Mouse (Mus musculus) hindbrain, embryonic 14.5 days (tissue): Measurements from ENCODE around the gene Ralgps1. TPM values are rescaled to one million over a fixed set of nuclear protein-coding genes. Genes with fewer than 3 reads are reported as not detected.

Source experiments
- ATAC-seq: fragments of 200-750 bp; cut with Nextera tagmentation; 2 replicates; pipeline ENCODE4 v1.8.0; 2017; ENCODE audit warnings: moderate number of reproducible peaks, mild to moderate bottlenecking, moderate TSS enrichment, moderate library complexity; ENCODE audit not compliant: low FRiP score
- DNase-seq: peaks from one replicate; pipeline ENCODE4 v3.0.0-alpha.2; 2015; ENCODE audit warnings: low spot score
- H3K27ac ChIP-seq: fragments of 300-500 bp; sonication (generic); 2 replicates; pipeline ENCODE4 v1.5.1; 2014; ENCODE audit warnings: mild to moderate bottlenecking, moderate library complexity
- H3K27me3 ChIP-seq: fragments of 300-500 bp; sonication (generic); 2 replicates; pipeline ENCODE4 v1.6.1; 2014; ENCODE audit warnings: mild to moderate bottlenecking, low read length, mixed read lengths; ENCODE audit not compliant: control insufficient read depth, insufficient read depth
- H3K36me3 ChIP-seq: fragments of 300-500 bp; sonication (generic); replicated peaks from 2 replicates; pipeline ENCODE4 v1.6.1; 2014; ENCODE audit not compliant: control insufficient read depth, insufficient read depth
- H3K4me1 ChIP-seq: fragments of 300-500 bp; sonication (generic); replicated peaks from 2 replicates; pipeline ENCODE4 v1.6.1; 2014; ENCODE audit warnings: antibody characterized with exemption, low read length, mixed read lengths; ENCODE audit not compliant: control insufficient read depth, insufficient read depth
- H3K4me2 ChIP-seq: fragments of 300-500 bp; sonication (generic); replicated peaks from 2 replicates; pipeline ENCODE4 v1.6.1; 2014; ENCODE audit warnings: mild to moderate bottlenecking, moderate library complexity
- H3K4me3 ChIP-seq: fragments of 300-500 bp; sonication (generic); replicated peaks from 2 replicates; pipeline ENCODE4 v1.5.1; 2014; ENCODE audit warnings: mild to moderate bottlenecking, low read length
- H3K9ac ChIP-seq: fragments of 300-500 bp; sonication (generic); 2 replicates; pipeline ENCODE4 v1.6.1; 2014
- H3K9me3 ChIP-seq: fragments of 300-500 bp; sonication (generic); 2 replicates; pipeline ENCODE4 v1.6.1; 2016; ENCODE audit warnings: low read length; ENCODE audit not compliant: control insufficient read depth
- WGBS: fragments of 180-500 bp; shearing (Covaris S2); extraction: QIAGEN DNeasy Blood & Tissue Kit; methylation state at CpG from one replicate; pipeline ENCODE4 v1.1.7; 2014; 5-methylcytosine and 5-hydroxymethylcytosine counted together
- polyA plus RNA-seq: library from polyadenylated mRNA; unstranded; fragments of >200 nt; fragmentation: Nextera tagmentation; extraction: Ambion mirVana; gene quantifications from 2 replicates; pipeline ENCODE4 v1.2.1, GENCODE M21; 2014

Gene Ralgps1
- polyA plus RNA-seq, 1 experiment from 2014 or later, result 57.0 TPM

GRCm38 (mm10) chr2:33283674-33284073, 87.6 kb downstream of the Ralgps1 start:
- no peak overlapping the region for H3K9ac ChIP-seq

GRCm38 (mm10) chr2:33282877-33283276, 88.4 kb downstream of the Ralgps1 start:
- DNase-seq (peak; percentile 37), ATAC-seq (no peak)
- no peaks in the 10 kb centered on the region for H3K27me3 ChIP-seq
- no peaks in the 10 kb centered on the region for H3K4me1 ChIP-seq
- H3K9me3 ChIP-seq, result 0 out of 2 replicates have a peak, but pooled peaks cover 4% of the 10 kb centered on the region
- H3K4me3 ChIP-seq, result no peak overlapping the region
- no peak overlapping the region for H3K4me2 ChIP-seq
- H3K9ac ChIP-seq, result no peak overlapping the region
- WGBS, result 73% methylated on average over 4 of the region's 4 CpGs
- H3K27ac ChIP-seq, result no peak overlapping the region
- H3K36me3 ChIP-seq, result peaks cover 22% of the 10 kb centered on the region; the same call in 1 of the 2 replicates

More at GRCm38 (mm10) chr2:33283674-33284073, 87.6 kb downstream of the Ralgps1 start:
- ATAC-seq, result no peak
- Histone ChIP-seq H3K27me3 (no peaks in the 10 kb centered on the region), H3K4me2 (no peak overlapping the region), H3K4me1 (no peaks in the 10 kb centered on the region), H3K9me3 (0 out of 2 replicates have a peak, but pooled peaks cover 4% of the 10 kb centered on the region), H3K36me3 (peaks cover 27% of the 10 kb centered on the region; the same call in 1 of the 2 replicates), H3K4me3 (no peak overlapping the region), H3K27ac (no peak overlapping the region)
- DNase-seq, result no peak
- WGBS, result 81% methylated on average over 2 of the region's 2 CpGs

- Histone ChIP-seq H3K9me3 (no peaks in the 10 kb centered on the region), H3K9ac (no peak overlapping the region), H3K4me2 (no peak overlapping the region), H3K27me3 (no peaks in the 10 kb centered on the region), H3K27ac (no peak overlapping the region), H3K4me1 (no peaks in the 10 kb centered on the region), H3K4me3 (no peak overlapping the region), H3K36me3 (peaks cover 22% of the 10 kb centered on the region; the same call in 1 of the 2 replicates)
- ATAC-seq (no peak), DNase-seq (no peak)
- 85% methylated on average over 5 of the region's 5 CpGs for WGBS
Measured at GRCm38 (mm10) chr2:33281807-33282206, 89.5 kb downstream of the Ralgps1 start.

DNA sequence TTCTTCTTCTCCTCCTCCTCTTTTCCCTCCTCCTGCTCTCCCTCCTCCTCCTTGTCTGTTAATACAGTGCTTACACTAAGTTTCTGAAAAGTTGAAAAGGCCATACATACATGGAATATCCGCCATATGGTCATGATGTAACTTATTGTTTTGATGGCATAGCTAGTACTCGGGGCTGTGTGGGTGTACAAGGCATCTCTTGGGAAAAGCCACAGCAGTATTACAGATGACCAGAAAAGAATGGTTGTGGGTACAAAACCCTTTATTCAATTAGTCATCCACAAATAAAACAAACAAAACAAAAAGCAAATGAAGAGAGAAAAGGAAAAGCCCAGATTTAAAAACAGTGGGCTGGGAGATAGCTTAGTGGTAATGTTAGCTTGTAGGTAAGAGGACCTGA, 90.8 kb downstream of the Ralgps1 start:
- peaks cover 22% of the 10 kb centered on the region; the same call in 1 of the 2 replicates for H3K36me3 ChIP-seq
- no peak overlapping the region for H3K9ac ChIP-seq
- DNase-seq, result no peak
- no peak for ATAC-seq
- no peak overlapping the region for H3K4me3 ChIP-seq
- H3K4me1 ChIP-seq, result no peaks in the 10 kb centered on the region
- H3K27me3 ChIP-seq, result no peaks in the 10 kb centered on the region
- no peaks in the 10 kb centered on the region for H3K9me3 ChIP-seq
- no peak overlapping the region for H3K4me2 ChIP-seq
- WGBS, result 86% methylated on average over 2 of the region's 2 CpGs
- no peak overlapping the region for H3K27ac ChIP-seq

DNA sequence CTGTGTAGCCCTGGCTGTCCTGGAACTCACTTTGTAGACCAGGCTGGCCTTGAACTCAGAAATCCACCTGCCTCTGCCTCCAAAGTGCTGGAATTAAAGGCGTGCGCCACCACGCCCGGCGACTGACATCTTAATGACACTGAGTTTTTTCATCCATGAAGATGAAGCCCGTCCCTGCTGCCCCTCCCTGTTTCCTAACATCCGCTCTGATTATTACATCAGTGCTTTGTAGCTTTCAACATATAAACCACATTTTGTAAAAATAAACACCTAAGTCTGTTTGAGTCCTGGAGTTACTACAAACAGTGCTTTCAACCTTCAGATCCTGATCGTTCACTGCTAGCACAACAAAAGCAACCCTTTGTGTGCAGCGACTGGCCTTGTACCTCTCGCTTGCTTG, 91.5 kb downstream of the Ralgps1 start:
- no peaks in the 10 kb centered on the region for H3K9me3 ChIP-seq
- H3K9ac ChIP-seq, result no peak overlapping the region
- H3K4me1 ChIP-seq, result no peaks in the 10 kb centered on the region
- H3K4me2 ChIP-seq, result no peak overlapping the region
- peaks cover 22% of the 10 kb centered on the region; the same call in 1 of the 2 replicates for H3K36me3 ChIP-seq
- 84% methylated on average over 10 of the region's 10 CpGs for WGBS
- H3K27ac ChIP-seq, result no peak overlapping the region
- ATAC-seq, result no peak
- no peak overlapping the region for H3K4me3 ChIP-seq
- H3K27me3 ChIP-seq, result no peaks in the 10 kb centered on the region
- no peak for DNase-seq

- Histone ChIP-seq H3K27ac (no peak overlapping the region), H3K4me1 (0 out of 2 replicates have a peak, but pooled peaks cover 3% of the 10 kb centered on the region), H3K9me3 (no peaks in the 10 kb centered on the region), H3K4me2 (no peak overlapping the region), H3K9ac (no peak overlapping the region), H3K27me3 (no peaks in the 10 kb centered on the region), H3K36me3 (peaks cover 28% of the 10 kb centered on the region), H3K4me3 (no peak overlapping the region)
- ATAC-seq (no peak), DNase-seq (no peak)
- 87% methylated on average over 12 of the region's 12 CpGs for WGBS
Measured at GRCm38 (mm10) chr2:33274719-33275490, 96.4 kb downstream of the Ralgps1 start.

DNA sequence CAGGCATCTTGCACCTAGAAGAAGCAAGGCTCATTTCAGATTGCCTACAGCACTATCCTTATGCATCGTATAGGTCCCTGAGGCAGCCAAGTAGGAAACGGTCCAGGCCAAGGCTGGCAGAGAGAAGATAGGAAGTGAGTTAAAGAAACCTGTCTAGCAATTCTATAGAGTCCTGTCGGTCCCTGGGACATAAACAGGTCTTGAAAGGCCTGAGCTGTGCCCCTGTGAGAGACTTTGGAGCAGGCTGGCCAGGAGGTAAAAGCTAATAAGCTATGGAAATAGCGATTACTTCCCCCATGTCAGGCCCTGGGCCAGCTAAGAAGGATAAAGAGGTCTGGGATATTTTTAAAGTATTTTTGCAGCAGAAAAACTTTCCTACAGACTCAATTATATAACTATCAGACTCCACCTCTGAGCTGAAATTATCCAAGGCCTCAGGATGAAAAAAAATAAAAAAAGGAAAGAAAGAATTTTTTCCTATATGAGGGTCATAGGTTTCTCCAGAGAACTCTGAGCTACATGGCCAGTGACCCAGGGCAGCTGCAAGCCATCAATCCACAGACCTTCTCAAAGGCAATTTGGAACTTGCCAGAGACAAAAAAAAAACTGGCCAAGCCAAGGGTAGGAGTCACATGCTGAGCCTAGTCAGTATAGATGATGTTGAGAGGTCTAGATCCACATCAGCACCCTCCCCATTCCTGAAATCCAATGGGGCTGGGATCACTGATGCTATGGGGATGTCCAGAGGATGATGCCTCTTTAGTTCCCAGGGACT, 98.4 kb downstream of the Ralgps1 start:
- 78% methylated on average over 4 of the region's 4 CpGs for WGBS
- no peak overlapping the region for H3K9ac ChIP-seq

DNA sequence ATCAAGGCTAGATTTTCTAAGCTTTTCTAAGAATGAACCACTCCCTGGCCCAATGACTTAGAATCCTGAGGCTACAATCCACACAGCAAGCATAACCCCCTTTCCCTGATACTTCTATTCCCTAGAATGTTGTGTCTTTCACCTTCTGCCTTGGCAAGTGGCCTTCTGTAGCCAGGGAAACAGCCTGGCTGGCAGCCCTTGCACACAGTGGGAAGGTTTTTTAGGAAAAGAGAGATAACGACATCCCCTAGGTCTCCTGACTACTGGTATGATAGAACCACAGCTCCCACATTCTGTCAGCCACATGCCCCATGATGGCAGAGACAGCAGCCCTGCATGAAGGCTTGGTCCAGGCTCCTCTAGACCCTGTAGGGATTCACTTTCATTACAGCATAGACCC, 99.8 kb downstream of the Ralgps1 start:
- DNase-seq (no peak), ATAC-seq (no peak)
- peaks cover 28% of the 10 kb centered on the region for H3K36me3 ChIP-seq
- H3K27ac ChIP-seq, result no peak overlapping the region
- H3K4me3 ChIP-seq, result no peak overlapping the region
- no peak overlapping the region for H3K9ac ChIP-seq
- WGBS, result 57% methylated on average over 1 of the region's 1 CpGs
- H3K4me1 ChIP-seq, result 0 out of 2 replicates have a peak, but pooled peaks cover 3% of the 10 kb centered on the region
- no peak overlapping the region for H3K4me2 ChIP-seq
- H3K9me3 ChIP-seq, result no peaks in the 10 kb centered on the region
- H3K27me3 ChIP-seq, result no peaks in the 10 kb centered on the region

More for the DNA sequence above, 98.4 kb downstream of the Ralgps1 start:
- DNase-seq, result no peak
- H3K27me3 ChIP-seq, result no peaks in the 10 kb centered on the region
- no peaks in the 10 kb centered on the region for H3K9me3 ChIP-seq
- H3K4me2 ChIP-seq, result no peak overlapping the region
- no peak overlapping the region for H3K27ac ChIP-seq
- no peak for ATAC-seq
- no peak overlapping the region for H3K4me3 ChIP-seq
- H3K36me3 ChIP-seq, result peaks cover 31% of the 10 kb centered on the region
- H3K4me1 ChIP-seq, result 0 out of 2 replicates have a peak, but pooled peaks cover 3% of the 10 kb centered on the region

DNA sequence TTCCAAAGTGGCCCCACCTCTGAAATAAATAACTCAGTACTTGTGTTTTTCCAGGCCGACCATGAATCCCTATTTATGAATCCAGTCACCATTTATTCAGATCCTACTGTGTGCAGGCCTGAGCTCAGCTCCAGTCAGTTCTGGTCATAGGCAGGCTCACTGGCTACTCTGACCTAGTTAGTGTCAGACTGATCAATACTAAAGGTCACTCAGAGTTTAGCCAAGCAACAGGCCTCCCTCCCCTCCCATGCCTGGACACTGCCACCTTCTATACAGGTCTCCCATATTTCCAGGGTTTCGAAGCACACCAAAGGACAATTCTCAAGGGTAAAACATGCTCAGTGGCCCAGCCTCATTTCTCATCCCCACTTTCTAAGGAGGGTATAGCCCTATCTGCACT, 100.7 kb downstream of the Ralgps1 start:
- H3K9ac ChIP-seq, result no peak overlapping the region
- no peak overlapping the region for H3K4me2 ChIP-seq
- no peak for ATAC-seq
- no peaks in the 10 kb centered on the region for H3K27me3 ChIP-seq
- H3K4me1 ChIP-seq, result 0 out of 2 replicates have a peak, but pooled peaks cover 3% of the 10 kb centered on the region
- peaks cover 28% of the 10 kb centered on the region for H3K36me3 ChIP-seq
- DNase-seq, result no peak
- H3K27ac ChIP-seq, result no peak overlapping the region
- H3K9me3 ChIP-seq, result no peaks in the 10 kb centered on the region
- H3K4me3 ChIP-seq, result no peak overlapping the region
- 98% methylated on average over 2 of the region's 2 CpGs for WGBS
